Mouse (Mus musculus) frontal cortex, postnatal 14 days (tissue): ENCODE results near the gene Epha5.

Source experiments
- DNase-seq, 2 experiments: peaks; one replicate each; pipeline ENCODE4 v3.0.0; 2022; ENCODE audit warnings: low spot score in 2 of 2

Epha5 gene

DNA sequence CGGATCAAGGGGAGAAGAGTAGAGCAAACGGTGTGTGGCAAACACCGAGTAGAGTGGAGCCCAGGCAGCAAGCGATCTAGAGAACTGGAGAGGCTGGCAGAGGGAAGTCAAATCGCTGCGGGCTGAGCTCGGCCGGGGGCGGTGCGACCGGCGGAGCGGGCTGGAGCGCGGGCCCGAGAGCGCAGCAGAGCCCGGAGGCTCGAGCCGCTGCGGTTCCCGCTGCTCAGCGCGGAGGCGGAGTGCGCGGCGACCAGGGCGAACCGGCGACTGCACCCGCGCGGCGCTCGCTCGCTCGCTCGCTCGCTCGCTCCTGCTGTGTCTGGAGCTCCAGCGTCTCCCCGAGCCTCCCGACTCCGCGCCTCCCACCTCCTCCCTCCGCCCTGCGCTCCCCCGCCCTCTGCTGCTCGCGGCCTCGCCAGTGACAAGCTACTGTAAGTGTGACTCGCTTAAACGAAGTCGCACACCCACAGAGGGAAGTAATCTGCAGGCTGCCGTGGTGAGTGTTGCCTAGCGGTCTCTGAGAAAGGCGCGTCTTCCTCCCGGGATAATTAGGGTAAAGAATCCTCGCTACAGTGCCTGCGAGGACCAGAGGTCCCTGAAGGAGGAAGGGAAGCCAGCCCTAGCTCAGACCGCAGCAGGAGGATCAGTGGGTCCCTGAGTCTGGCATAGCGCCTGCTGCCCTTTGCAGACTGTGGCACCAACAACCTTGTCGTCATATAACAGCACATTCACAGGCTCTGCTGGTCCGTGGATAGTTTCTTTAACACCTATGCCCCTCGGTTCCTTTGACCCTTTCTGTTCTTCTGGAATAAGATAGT lies at the start of gene Epha5:
Gene Epha5 (minus strand): TSS at position 321 of the 818 bp plus-strand sequence.
- peak; percentile 78 to 80 for DNase-seq

DNA sequence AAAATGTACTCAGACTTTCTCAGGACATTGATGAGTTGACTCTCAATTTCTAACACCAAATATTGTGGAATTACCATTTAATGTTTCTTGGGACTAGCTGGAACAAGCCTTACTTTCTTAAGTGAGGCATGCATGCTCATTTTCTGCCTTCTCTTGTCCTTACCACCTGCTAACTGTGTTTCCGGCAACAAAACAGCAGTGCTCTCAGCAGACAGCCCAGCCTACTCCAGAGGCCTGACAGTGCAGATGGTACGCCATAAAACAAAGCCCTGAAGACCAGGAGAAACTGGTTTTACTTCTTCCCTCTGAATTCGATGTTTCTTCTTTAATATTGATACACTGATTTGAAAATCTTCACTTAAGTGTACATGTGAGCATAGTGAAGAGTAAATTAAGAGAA lies 39.0 kb upstream of the Epha5 start:
- no peak for DNase-seq

DNA sequence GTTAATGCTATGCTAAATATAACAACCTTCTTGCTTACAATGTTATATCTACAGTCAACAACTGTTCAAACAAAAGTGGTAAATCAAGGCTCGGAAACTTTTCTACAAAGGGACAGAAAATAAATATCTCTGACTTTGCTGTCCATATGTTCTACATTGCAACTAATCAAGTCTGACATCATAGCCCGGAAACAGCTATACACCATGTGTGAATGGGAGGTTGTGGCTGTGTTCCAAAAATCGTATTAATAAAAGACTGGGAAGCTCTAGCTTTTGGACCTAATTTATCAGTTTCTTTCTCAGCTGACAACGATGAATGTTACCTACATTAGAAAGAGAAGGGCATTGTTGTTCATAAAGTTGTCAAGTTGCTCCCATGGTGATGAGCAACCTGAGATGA lies 37.5 kb upstream of the Epha5 start:
- no peak for DNase-seq

DNA sequence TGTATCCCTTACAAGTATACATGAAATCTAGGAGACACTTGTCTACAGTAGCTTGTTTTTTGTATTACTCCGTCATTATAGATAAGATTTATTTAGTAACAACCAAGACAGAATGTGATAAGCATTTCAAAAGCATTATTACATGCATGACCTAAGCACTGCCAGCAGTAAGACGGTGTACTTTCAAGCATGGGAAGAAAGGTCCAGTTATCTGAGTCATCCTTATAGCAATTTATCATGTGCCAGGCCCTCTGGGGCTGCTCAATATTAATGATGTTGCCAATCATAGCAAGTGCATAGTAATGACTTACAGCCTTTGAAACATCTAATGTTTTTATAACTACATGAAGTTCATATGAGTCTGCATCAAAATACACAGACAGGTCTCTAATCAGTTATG lies 36.7 kb upstream of the Epha5 start:
- no peak for DNase-seq

DNA sequence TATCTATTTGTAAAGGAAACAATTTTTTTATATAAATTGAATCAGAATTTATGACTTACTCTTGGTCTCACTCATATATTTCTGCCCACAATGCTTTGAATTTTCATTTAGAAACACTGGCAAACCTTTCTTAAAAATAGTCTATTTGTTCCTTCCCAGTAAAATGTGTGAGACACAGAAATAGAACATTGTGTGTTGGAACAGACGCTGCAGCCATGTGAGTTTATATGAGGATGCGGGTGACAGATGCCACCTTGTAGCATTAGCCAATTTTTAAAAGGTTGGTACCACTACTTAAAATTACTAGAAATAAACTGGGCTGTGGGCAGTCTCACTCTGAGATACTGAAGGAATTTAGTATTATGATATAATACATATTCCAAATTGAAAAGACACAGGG lies 23.1 kb upstream of the Epha5 start:
- no peak for DNase-seq

DNA sequence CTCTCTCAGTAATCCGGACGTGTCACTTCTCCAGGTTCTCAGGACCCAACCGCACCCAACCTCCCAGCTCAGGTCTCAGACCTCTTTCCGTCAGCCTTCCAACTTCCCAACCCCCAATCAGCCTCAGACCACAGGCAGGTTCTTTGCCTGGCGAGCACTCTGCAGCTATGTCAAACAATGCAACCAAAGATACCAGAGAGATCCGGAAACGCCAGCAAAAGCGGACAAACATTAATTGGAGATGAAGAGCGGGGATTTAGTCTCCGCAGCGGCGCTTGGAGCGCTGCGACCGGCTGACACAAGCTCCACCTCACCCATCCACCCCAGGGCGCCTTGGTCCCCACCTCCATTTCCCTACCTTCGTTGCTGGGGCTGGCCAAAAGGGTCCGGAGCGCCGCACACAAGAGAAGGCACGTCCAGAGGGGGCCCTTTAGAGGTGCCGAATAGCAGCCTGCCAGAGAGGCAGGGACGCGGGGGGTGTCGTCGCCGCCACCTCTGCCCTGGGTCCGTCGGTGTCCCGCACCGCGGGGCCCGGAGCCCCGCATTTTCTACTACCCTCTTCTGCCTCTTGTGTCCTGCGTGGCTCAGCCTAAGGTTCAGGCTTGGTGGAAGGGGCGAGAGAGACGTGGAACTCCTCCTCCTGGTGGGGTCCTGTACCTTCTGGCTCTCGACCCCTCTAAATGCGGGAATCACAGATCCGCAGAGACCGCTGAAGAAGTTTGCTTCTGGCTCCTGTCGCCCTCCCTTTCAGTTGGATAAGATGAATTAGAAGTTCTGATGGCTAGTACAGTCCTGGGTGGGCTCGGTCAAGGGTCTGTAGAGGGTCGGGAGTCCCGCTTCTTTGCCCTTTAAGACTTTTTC lies 991 bp downstream of the Epha5 start:
- DNase-seq = peak; percentile 16 to 30

DNA sequence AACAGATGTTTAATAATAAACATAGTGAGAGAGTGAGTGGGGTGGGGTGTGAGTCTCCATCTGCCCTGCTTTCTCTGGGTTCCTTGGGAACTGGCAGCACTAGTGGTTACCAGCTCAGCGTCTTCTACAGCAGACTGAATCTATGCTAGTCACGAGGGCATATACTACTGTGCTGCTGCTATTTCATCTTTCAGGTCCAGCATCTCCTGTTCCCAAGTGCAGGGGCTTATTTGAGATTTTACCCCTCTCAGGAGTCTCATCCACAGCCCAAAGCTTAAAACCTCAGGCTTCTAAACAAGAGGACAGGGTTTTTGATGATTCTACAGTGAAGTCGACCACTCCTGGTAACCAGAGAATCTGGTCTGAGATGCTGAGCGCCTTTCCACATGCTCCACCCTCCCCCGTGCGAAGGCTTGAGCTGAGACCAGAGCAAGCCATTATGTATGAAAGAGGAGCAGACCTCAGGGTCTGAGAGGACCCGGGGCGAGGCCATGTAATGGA lies 2.2 kb downstream of the Epha5 start:
- DNase-seq = peak; percentile 19 to 40

DNA sequence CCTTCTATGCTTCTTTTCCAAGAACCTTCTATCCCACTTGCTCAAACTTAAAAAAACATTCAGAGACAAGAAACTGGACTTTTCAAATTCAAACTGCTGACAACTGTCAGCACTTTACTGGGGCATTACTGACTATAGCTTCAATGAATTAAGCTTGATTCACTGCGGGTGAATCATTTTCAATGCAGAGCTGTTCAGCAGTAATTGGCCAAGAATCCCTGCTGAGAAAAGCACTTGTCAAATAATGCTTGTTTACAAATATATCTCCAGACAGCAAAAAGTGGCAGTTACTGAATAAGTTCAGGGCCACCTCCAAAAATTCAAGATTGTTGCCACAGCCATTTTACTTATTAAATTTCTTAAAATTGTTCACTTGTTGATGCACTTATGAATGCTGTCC lies 4.2 kb downstream of the Epha5 start:
- no peak for DNase-seq

DNA sequence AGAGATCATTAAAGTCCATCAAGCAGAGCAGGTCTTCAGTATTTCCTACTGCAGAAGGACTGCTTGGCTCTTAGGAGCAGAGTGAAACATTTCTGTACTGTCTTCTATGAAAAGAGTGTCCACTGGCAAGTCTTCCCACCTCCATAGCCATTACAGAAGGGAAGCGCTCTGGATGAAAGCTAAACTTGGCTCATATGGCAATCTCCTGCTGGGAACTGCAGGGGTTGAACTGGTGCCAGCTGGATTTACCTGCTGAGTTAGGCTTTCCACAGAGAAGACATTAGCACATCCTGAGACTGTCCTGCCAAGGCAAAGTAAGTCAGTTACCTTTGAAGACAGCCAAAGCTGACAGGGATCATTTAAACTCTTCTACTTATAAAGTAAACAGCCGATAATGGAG lies 8.8 kb downstream of the Epha5 start:
- DNase-seq = no peak

DNA sequence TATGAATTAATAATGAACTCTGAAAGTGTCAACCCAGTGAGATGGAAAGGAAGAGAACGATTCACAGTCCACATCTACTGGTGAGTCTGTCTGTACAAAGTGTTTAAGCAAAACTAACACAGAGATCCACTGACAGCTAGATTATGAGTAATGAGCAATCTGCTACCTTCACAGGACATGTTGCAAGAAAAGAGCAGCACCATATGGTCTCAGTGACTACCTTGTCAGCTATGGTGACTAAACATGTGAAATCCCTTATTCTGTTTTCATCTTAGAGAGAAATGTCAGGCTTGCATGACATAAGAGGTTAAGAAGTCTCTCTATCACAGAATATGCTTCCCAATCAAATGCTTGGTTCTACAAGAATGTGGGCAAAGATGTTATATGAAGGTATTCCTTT lies 20.1 kb downstream of the Epha5 start:
- DNase-seq = no peak

DNA sequence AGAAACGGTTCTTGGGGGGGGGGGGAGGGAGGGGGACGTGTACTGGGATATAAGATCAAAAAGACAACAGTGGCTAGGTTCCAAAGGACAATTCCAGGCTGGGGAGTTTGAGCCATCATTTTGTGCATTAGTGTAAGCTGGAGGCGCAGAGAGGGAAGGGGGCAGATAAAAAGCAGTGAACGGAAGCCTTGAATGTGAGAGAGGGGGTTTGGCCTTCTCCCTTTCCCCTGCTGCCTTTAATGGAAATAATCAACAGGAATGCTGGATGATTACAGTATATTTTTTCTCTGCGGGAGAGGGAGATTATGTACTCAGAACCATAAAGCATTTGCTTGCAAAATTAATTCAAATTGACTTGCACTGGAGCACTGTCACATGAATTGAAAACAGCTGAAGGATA lies 51.8 kb downstream of the Epha5 start:
- no peak for DNase-seq

DNA sequence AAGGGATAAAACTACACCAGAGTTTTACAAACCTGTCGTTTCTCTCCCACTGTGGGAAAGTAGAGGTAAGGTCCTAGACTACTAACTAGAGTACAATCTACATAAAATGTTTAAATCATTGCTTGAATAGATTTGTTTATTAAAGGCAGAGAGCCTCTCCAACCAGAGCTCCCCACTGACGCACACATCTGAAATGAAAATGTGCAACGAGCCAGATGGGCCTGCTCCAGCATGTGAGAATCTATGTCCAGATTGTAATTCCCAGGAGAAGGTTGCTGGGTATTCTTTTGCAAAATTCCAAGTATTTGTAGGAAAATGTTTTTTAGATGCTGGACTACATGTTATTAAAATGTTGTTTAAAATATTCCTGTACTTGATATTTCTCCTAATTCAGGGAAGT lies 57.8 kb downstream of the Epha5 start:
- no peak for DNase-seq

DNA sequence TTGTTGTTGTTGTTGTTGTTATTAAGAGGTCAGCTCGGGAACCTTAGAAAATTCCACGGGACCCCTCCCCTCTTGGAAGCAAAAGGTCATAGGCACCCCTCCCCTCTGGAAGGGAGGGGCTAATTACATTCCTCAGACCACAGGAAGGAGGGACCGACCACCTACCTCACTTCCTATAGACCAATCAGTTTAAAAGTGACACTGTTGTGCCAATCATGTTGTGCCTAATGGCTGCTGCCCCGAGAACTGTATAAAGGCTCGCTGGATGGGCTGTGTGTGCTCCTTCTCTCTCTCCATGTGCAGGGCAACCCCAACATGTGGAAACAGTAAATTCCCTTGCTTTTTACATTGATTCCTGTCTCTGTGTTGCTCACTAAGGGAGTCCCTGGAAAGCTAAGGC lies 64.1 kb downstream of the Epha5 start:
- no peak for DNase-seq

DNA sequence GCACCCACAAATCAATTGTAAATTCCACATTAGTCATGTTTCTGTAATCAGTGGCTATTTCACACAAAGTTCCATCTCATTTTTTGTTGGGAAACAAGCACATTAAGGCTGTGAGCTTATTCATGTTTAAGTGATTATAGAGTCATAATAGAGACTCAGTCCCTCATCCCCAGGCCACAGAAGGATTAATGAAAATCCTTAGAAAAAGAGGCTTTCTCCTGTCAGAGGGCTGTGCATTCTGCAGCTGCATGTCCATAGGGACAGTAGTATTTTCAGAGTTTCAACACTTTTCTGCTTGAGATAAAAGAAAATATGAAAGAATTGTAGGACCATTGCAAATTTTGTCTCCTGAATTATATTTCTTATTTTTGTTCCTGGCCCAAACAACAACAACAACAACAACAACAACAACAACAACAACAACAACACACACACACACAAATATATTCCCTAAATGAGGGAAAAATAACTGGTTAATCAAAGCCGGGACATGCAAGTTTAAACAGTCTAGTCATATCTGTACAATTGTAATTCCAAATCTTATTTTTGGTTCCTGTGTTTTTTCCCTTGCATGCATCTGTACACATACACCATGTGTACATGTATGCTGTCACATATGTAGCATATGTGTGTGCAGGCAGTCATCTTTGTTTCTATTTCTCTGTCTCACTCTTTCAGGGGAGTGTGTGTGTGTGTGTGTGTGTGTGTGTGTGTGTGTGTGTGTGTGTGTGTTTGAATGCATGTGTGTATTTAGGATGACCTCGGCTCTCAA lies 70.3 kb downstream of the Epha5 start:
- DNase-seq = no peak

DNA sequence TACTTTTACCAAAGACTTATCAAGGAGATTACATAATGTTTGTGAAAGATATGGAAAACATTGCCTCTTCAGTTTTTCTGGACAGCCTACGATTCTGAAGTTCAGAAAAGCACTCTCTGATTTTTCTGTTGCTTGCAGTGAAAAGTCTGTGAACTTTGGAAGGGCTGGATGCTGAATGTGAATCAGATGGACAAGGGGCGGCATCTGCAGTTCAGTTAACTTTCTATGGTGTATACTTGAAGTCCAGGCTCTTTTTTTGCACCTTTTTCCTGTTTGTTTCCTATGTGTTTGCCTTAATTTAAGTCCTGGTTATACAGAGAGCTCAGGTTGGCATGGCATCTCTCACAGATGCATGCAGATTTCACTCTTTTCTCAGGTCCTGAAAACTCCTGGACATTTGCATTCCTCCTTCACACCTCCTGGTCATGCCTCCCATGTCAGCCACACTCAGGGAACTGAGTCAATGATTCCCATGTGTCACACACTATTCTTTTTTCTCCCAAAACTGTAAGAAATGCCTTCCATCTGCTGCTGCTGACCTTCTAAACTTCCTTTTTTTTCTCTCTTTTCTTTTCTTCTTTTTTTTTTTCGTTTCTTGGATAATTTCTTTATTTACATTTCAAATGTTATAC lies 81.2 kb downstream of the Epha5 start:
- DNase-seq = no peak

DNA sequence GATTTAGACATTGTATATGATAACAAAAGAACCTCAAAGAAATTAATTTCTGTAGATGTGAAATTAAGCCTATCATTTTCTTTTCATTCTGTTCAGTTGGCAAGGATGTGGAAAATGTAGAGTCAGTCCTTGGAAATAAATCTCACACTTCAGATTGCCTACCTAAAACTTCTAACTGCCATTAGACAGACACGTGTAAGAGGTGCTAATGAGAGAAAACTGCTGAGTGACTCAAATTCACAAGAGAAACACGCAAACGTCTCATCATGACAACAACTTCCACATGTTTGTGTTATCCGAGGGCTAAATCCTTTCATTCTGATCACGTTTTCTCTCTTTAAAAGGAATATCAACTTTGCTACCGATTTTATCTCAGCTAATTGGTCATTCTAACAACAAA lies 82.7 kb downstream of the Epha5 start:
- no peak for DNase-seq

DNA sequence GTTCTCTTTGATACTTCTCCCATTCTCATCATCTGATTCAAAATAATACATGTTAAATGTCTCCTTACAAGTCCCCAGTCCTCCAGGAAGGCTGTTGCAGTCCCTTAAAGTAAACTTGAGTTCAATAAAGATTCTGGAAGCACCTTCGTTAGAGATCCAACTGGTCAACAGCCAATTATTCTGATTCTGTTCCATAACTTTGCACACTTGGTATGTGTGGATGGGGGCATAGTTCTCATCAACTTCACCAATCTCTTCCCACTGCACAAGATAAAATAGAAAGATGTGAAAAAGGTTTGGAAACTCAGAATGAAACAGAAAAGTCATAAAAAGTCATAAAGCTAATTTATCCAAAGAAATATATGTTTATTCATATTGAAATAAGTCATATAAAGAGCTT lies 85.6 kb downstream of the Epha5 start:
- no peak for DNase-seq

DNA sequence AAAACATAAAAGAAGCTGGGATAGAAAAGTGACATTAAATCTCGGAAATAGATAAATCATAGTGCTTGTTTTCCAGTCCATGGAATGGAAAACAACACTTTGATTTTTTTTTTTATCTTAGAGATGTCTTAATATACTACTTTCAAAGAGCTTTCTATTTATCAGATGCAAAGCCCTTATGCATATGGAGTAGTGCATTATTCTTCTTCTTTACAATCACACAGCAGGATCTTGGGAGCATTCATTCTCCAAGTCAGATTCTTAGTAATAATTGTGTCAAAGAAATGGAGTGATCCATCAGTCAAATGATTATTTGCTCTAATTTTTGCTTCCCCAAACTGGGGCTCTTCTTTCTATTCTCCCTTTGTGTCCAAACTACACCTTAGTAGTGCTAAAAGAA lies 96.6 kb downstream of the Epha5 start:
- no peak for DNase-seq

DNA sequence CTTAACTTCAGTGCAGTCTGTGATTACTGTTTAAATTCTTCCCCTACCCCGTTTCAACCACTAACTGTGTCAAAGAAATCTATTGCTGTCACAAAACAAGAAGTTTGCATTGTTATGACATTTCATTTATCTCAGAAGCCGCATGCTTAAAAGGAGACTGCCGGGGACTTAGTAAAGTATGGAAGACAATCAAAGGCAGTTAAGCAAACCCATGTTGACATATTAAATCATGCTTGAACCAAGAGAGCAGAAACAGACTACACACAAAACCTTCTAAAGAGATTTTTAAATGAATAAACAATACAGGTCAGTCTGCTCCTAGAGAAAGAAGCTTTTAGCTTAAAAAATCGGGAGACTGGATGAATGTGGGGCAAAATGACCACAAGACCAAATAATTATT lies 97.0 kb downstream of the Epha5 start:
- DNase-seq = no peak

DNA sequence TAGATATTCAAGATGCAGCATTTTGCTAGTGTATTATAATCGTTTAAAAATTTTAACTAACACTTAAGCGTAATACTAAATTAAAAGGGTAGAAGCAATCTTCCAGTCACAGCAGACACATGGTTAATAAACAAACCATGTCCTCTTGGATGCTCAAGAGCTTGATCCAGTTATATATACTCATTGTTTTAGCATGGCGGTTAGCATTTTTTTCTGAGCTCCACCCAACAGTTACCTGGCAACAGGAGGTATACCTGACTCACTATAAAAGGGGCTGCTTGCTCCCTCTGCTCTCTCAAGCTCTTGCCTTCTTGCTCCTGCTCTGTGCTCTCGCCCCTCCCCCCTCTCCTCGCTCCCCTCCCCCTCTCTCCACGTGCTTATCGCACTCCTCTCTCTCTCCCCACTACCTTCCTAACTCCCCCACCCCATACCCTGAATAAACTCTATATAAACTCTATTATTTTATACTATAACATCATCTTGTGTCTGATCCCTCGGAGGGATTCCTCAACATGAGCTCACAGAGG lies 98.3 kb downstream of the Epha5 start:
- DNase-seq = no peak

DNA sequence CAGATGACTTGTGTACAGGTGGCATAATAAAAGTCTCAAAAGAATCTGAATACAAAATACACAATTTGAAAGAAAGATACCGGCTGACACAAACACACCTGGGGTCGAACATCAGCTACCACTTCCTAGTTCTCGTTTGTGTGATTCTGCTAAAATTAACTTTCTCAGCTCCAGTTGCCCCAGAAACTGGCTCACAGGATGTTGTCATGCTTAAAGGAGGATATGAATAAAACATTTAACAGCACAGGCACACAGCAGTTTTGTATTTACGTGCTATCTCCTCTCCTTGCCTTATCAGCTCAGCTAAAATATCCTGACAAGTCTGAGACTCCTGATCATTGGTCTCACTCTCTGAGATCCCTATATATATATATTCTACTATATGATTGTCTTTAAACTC lies 99.3 kb downstream of the Epha5 start:
- DNase-seq = no peak
